In genomic region chr10:89434509-89435210, GRCm38 (mm10) we compare ENCODE assay signal across 12 mouse cellular contexts. TPM values are rescaled to one million over a fixed set of nuclear protein-coding genes. Genes with fewer than 3 reads are reported as not detected.
A peak's percentile ranks its signal among the peaks of the same experiment; 100 is the strongest.
DNase-seq lines count a peak whose midpoint lies in the region; ATAC-seq lines count a peak whose summit lies in the region.
"Had no signal": no experiment of that assay in that cellular context is flagged by ENCODE, and none has a peak within 500 bp of the region (broad histone marks: within the 10 kb centered on the region; RNA-seq: fewer than 3 reads in every experiment).

No protein-coding gene starts in this region.

- no peaks in the 10 kb centered on the region for H3K9me3 ChIP-seq in embryonic facial prominence, embryonic 11.5 days (replicated peaks; ENCODE audit: control insufficient read depth, low read length)
- H3K9me3 ChIP-seq in hindbrain, embryonic 12.5 days (replicated peaks) = no peaks in the 10 kb centered on the region
- no peaks in the 10 kb centered on the region for H3K9me3 ChIP-seq in midbrain, embryonic 16.5 days (replicated peaks; ENCODE audit: control insufficient read depth, low read length, poor library complexity, severe bottlenecking)
- H3K9me3 ChIP-seq: limb, embryonic 12.5 days; lung, embryonic 15.5 days had no signal

- H3K4me3 ChIP-seq in embryonic facial prominence, embryonic 11.5 days (ENCODE audit: low read depth, low read length) = no peak overlapping the region
- H3K4me3 ChIP-seq in hindbrain, embryonic 12.5 days = no peak overlapping the region
- no peak overlapping the region; the same call in 1 of the 2 replicates for H3K4me3 ChIP-seq in midbrain, embryonic 16.5 days (ENCODE audit: low read depth, low read length)
- H3K4me3 ChIP-seq: limb, embryonic 12.5 days; lung, embryonic 15.5 days had no signal

- no peak overlapping the region for H3K4me2 ChIP-seq in embryonic facial prominence, embryonic 11.5 days (ENCODE audit: low read depth, low read length)
- H3K4me2 ChIP-seq in hindbrain, embryonic 12.5 days (replicated peaks) = peak overlapping the region; percentile 35
- H3K4me2 ChIP-seq in midbrain, embryonic 16.5 days (ENCODE audit: low read length) = peak overlapping the region; percentile 48
- H3K4me2 ChIP-seq: limb, embryonic 12.5 days; lung, embryonic 15.5 days had no signal

- no peak overlapping the region for H3K9ac ChIP-seq in embryonic facial prominence, embryonic 11.5 days (replicated peaks; ENCODE audit: low read length)
- H3K9ac ChIP-seq in hindbrain, embryonic 12.5 days = peak overlapping the region; percentile 8; the same call in 1 of the 2 replicates
- no peak overlapping the region for H3K9ac ChIP-seq in midbrain, embryonic 16.5 days (ENCODE audit: low read depth, low read length)
- H3K9ac ChIP-seq: limb, embryonic 12.5 days; lung, embryonic 15.5 days had no signal

- no peaks in the 10 kb centered on the region for H3K27me3 ChIP-seq in embryonic facial prominence, embryonic 11.5 days (ENCODE audit: control insufficient read depth, insufficient read depth, low read length)
- peaks cover 48% of the 10 kb centered on the region for H3K27me3 ChIP-seq in hindbrain, embryonic 12.5 days
- peaks cover 17% of the 10 kb centered on the region for H3K27me3 ChIP-seq in midbrain, embryonic 16.5 days (ENCODE audit: control insufficient read depth, insufficient read depth, low read depth, low read length)
- H3K27me3 ChIP-seq: limb, embryonic 12.5 days; lung, embryonic 15.5 days had no signal

- H3K4me1 ChIP-seq in embryonic facial prominence, embryonic 11.5 days (ENCODE audit: control insufficient read depth, insufficient read depth, low read length) = no peaks in the 10 kb centered on the region
- peaks cover 11% of the 10 kb centered on the region for H3K4me1 ChIP-seq in hindbrain, embryonic 12.5 days
- peaks cover 6% of the 10 kb centered on the region; the same call in 1 of the 2 replicates for H3K4me1 ChIP-seq in midbrain, embryonic 16.5 days (ENCODE audit: control insufficient read depth, insufficient read depth, low read length)
- H3K4me1 ChIP-seq: lung, embryonic 15.5 days had no signal

- H3K27ac ChIP-seq in embryonic facial prominence, embryonic 11.5 days (replicated peaks; ENCODE audit: low read depth, low read length) = no peak overlapping the region
- no peak overlapping the region for H3K27ac ChIP-seq in hindbrain, embryonic 12.5 days
- no peak overlapping the region for H3K27ac ChIP-seq in midbrain, embryonic 16.5 days (ENCODE audit: low read length)
- H3K27ac ChIP-seq: lung, embryonic 15.5 days had no signal

- DNase-seq in ZHBTc4 (ENCODE audit: low read depth, low spot score) = peak; percentile 64
- peak; percentile 50 for DNase-seq in embryonic facial prominence, embryonic 11.5 days (ENCODE audit: low spot score)
- no peak for DNase-seq in cerebellum, adult 9-10 months
- no peak for DNase-seq in heart, adult 9 months (ENCODE audit: low spot score in 2 of 2)
- no peak for DNase-seq in right cerebral cortex, postnatal 25 days
- no peak for DNase-seq in heart, adult 8-10 months (ENCODE audit: low spot score)
- DNase-seq: thymus, postnatal 14 days had no signal

- 0 out of 2 replicates have a peak, but pooled peaks have one; percentile 52 for ATAC-seq in embryonic facial prominence, embryonic 11.5 days (replicated peaks; ENCODE audit: insufficient number of reproducible peaks, low FRiP score, low TSS enrichment, low read depth)
- no peak for ATAC-seq in hindbrain, embryonic 12.5 days (ENCODE audit: low FRiP score)
- peak; percentile 57; the same call in 1 of the 2 replicates for ATAC-seq in midbrain, embryonic 16.5 days
- ATAC-seq: intestine, postnatal 0 days had no signal

- H3K36me3 ChIP-seq in embryonic facial prominence, embryonic 11.5 days (replicated peaks; ENCODE audit: control insufficient read depth, insufficient read depth, low read depth, low read length) = no peaks in the 10 kb centered on the region
- H3K36me3 ChIP-seq in hindbrain, embryonic 12.5 days = no peaks in the 10 kb centered on the region
- H3K36me3 ChIP-seq in midbrain, embryonic 16.5 days (ENCODE audit: control insufficient read depth, insufficient read depth, low read length) = no peaks in the 10 kb centered on the region

- 27% methylated on average over 17 of the region's 17 CpGs for WGBS in embryonic facial prominence, embryonic 11.5 days
- WGBS in hindbrain, embryonic 12.5 days = 20% methylated on average over 17 of the region's 17 CpGs
- 8% methylated on average over 17 of the region's 17 CpGs for WGBS in midbrain, embryonic 16.5 days

RNA-seq across cellular contexts. Expression of gene Gas2l3, which starts 9.1 kb away (rescaled TPM):
- polyA plus RNA-seq in embryonic facial prominence, embryonic 11.5 days (2014; fragmentation: Nextera tagmentation; extraction: Ambion mirVana) = 7.4 and 8.5 TPM in 2 replicates
- 9.6 and 10.8 TPM in 2 replicates for polyA plus RNA-seq in hindbrain, embryonic 12.5 days (2016; fragmentation: Nextera tagmentation; extraction: Ambion mirVana)
- polyA plus RNA-seq in midbrain, embryonic 16.5 days (2015; fragmentation: Nextera tagmentation; extraction: Ambion mirVana) = 2.2 and 4.4 TPM in 2 replicates
- total RNA-seq in heart, adult 8-10 months (2022) = 1 to 10 TPM; 2.7 to 4.2 (median 3.2) TPM

Comparison
In these comparisons a context has a peak if more than half of its experiments do, and no peak if none do; other contexts are left out.
1. DNase-seq: peak in ZHBTc4 (single experiment) and embryonic facial prominence, embryonic 11.5 days (single experiment); none in cerebellum, adult 9-10 months (single experiment), heart, adult 9 months (0 of 2), right cerebral cortex, postnatal 25 days (single experiment) and heart, adult 8-10 months (single experiment).